ENCODE assay signal across 24 mouse cellular contexts in genomic region chrX:151333615-151334014, GRCm38 (mm10).
"Had no signal": no experiment of that assay in that cellular context is flagged by ENCODE, and none has a peak within 500 bp of the region (broad histone marks: within the 10 kb centered on the region; RNA-seq: fewer than 3 reads in every experiment).

No protein-coding gene starts in this region.

- ATAC-seq: hindbrain, postnatal 0 days; intestine, embryonic 16.5 days had no signal

- H3K4me1 ChIP-seq: hindbrain, embryonic 13.5 days; hindbrain, embryonic 15.5 days; kidney, embryonic 15.5 days; limb, embryonic 10.5 days; limb, embryonic 12.5 days had no signal

- H3K4me3 ChIP-seq: heart, adult 2 months; heart, embryonic 13.5 days; heart, embryonic 15.5 days; hindbrain, embryonic 13.5 days; hindbrain, embryonic 15.5 days; kidney, embryonic 15.5 days; layer of hippocampus, adult 2 months; left cerebral cortex, adult 2 months; limb, embryonic 10.5 days; limb, embryonic 12.5 days had no signal

- H3K36me3 ChIP-seq: heart, embryonic 13.5 days; heart, embryonic 15.5 days; hindbrain, embryonic 13.5 days; hindbrain, embryonic 15.5 days; kidney, embryonic 15.5 days; limb, embryonic 10.5 days; limb, embryonic 12.5 days had no signal

- H3K9ac ChIP-seq: heart, embryonic 13.5 days; heart, embryonic 15.5 days; hindbrain, embryonic 13.5 days; hindbrain, embryonic 15.5 days; kidney, embryonic 15.5 days; limb, embryonic 12.5 days had no signal

- H3K27ac ChIP-seq: heart, adult 2 months; heart, embryonic 13.5 days; heart, embryonic 15.5 days; hindbrain, embryonic 13.5 days; hindbrain, embryonic 15.5 days; hindbrain, postnatal 0 days; kidney, embryonic 15.5 days; kidney, postnatal 0 days; layer of hippocampus, adult 2 months; left cerebral cortex, adult 2 months; limb, embryonic 10.5 days; limb, embryonic 12.5 days had no signal

- H3K27me3 ChIP-seq: heart, embryonic 13.5 days; heart, embryonic 15.5 days had no signal

- DNase-seq: gastrocnemius, postnatal 14 days; gastrocnemius, postnatal 36 days; heart, adult 11 months; heart, adult 2 months; heart, postnatal 14 days; heart, postnatal 36 days; kidney, adult 11 months; kidney, adult 2 months; kidney, adult 9 months; kidney, postnatal 14 days; kidney, postnatal 36 days had no signal

- H3K9me3 ChIP-seq: heart, embryonic 13.5 days; heart, embryonic 15.5 days; hindbrain, embryonic 13.5 days; hindbrain, embryonic 15.5 days; kidney, embryonic 15.5 days; limb, embryonic 10.5 days; limb, embryonic 12.5 days had no signal

- H3K4me2 ChIP-seq: heart, embryonic 11.5 days; heart, embryonic 13.5 days; heart, embryonic 15.5 days; hindbrain, embryonic 13.5 days; hindbrain, embryonic 15.5 days; kidney, embryonic 15.5 days; limb, embryonic 12.5 days had no signal
